Mouse (Mus musculus): Measurements from ENCODE around the gene Atp1a4.

DNA sequence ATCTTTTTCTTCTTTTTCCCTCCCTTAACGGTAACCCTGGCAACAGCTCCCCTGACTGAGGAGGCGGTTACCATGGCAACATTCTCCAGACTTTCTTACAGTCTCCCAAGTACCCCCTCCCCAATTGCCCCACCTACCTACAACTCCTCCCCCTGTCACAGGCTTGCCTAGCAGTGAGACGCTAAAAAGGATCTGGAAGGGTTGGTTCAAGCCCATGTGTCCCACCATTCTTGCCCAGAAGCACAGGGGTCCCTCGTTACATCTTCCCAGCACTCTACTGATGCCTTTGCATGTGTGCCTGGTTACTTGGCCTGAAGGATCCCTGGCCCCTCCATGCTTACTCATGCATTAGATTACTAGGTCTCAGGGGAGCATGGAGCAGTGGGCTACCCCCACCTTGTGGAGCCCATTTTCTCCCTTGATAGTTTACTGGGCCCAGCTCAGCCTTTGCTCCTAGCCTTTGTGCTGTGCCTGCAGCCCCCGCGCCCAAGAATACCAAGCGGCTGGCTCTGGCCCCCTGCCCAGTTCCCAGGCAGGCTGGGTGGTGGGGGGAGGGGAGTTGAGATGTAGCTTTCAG is 57.3 kb downstream of the Atp1a4 start:
- TF ChIP-seq CTCF (IDR thresholded peaks at IDR 0.05; ENCODE audit: control insufficient read depth, insufficient read depth, low read length) (no peak), POLR2A (IDR thresholded peaks at IDR 0.05; ENCODE audit: borderline replicate concordance, control insufficient read depth, low read depth, low read length) (no peak)

Data from bone marrow, adult 2 months (tissue).